12 mouse cellular contexts compared by ENCODE assay signal in genomic region chr11:43569188-43569587, GRCm38 (mm10). TPM values are rescaled to one million over a fixed set of nuclear protein-coding genes. Genes with fewer than 3 reads are reported as not detected.
DNase-seq lines count a peak whose midpoint lies in the region; ATAC-seq and TF ChIP-seq lines count a peak whose summit lies in the region.
"Had no signal": no experiment of that assay in that cellular context is flagged by ENCODE, and none has a peak within 500 bp of the region (broad histone marks: within the 10 kb centered on the region; RNA-seq: fewer than 3 reads in every experiment).

No protein-coding gene starts in this region.

- no peaks in the 10 kb centered on the region for H3K9me3 ChIP-seq in heart, postnatal 0 days (replicated peaks; ENCODE audit: control insufficient read depth, low read length)
- no peaks in the 10 kb centered on the region for H3K9me3 ChIP-seq in neural tube, embryonic 13.5 days
- H3K9me3 ChIP-seq in intestine, postnatal 0 days (ENCODE audit: control insufficient read depth), result no peaks in the 10 kb centered on the region

- H3K36me3 ChIP-seq in heart, postnatal 0 days (replicated peaks; ENCODE audit: control insufficient read depth, insufficient read depth, low read length), result peaks cover 5% of the 10 kb centered on the region
- H3K36me3 ChIP-seq in neural tube, embryonic 13.5 days, result no peaks in the 10 kb centered on the region
- H3K36me3 ChIP-seq in intestine, postnatal 0 days (ENCODE audit: control insufficient read depth, insufficient read depth), result no peaks in the 10 kb centered on the region

- H3K27ac ChIP-seq in heart, postnatal 0 days (ENCODE audit: low read depth), result peak overlapping the region; percentile 89
- H3K27ac ChIP-seq in neural tube, embryonic 13.5 days (replicated peaks), result peak overlapping the region; percentile 73
- H3K27ac ChIP-seq in intestine, postnatal 0 days (ENCODE audit: low read depth, low read length), result peak overlapping the region; percentile 71

- no peak for TF ChIP-seq CTCF in heart, postnatal 0 days (IDR thresholded peaks at IDR 0.05; ENCODE audit: low read depth)
- TF ChIP-seq CTCF in intestine, postnatal 0 days (IDR thresholded peaks at IDR 0.05; ENCODE audit: low read depth), result no peak

- H3K9ac ChIP-seq in heart, postnatal 0 days (replicated peaks; ENCODE audit: low read depth, low read length), result no peak overlapping the region
- H3K9ac ChIP-seq in neural tube, embryonic 13.5 days, result no peak overlapping the region
- H3K9ac ChIP-seq in intestine, postnatal 0 days (ENCODE audit: low read depth, low read length), result no peak overlapping the region

- H3K4me1 ChIP-seq in heart, postnatal 0 days (ENCODE audit: control insufficient read depth, insufficient read depth), result peaks cover 57% of the 10 kb centered on the region
- H3K4me1 ChIP-seq in neural tube, embryonic 13.5 days (replicated peaks), result peaks cover 53% of the 10 kb centered on the region
- no peaks in the 10 kb centered on the region for H3K4me1 ChIP-seq in intestine, postnatal 0 days (replicated peaks; ENCODE audit: control insufficient read depth, insufficient read depth, low read length)

- ATAC-seq in heart, postnatal 0 days (ENCODE audit: insufficient read depth, low read depth), result peak; percentile 22
- ATAC-seq in neural tube, embryonic 13.5 days (ENCODE audit: low read depth), result no peak
- ATAC-seq in intestine, postnatal 0 days, result no peak

- H3K27me3 ChIP-seq in heart, postnatal 0 days (ENCODE audit: control insufficient read depth, insufficient read depth, low read length), result no peaks in the 10 kb centered on the region
- no peaks in the 10 kb centered on the region for H3K27me3 ChIP-seq in neural tube, embryonic 13.5 days
- no peaks in the 10 kb centered on the region for H3K27me3 ChIP-seq in intestine, postnatal 0 days (replicated peaks; ENCODE audit: control insufficient read depth, insufficient read depth, low read length)

- H3K4me3 ChIP-seq in heart, postnatal 0 days (ENCODE audit: low read depth, low read length), result no peak overlapping the region
- H3K4me3 ChIP-seq in neural tube, embryonic 13.5 days, result no peak overlapping the region
- no peak overlapping the region for H3K4me3 ChIP-seq in intestine, postnatal 0 days (ENCODE audit: low read depth, low read length)

- DNase-seq in heart, postnatal 0 days (ENCODE audit: low spot score), result no peak
- no peak for DNase-seq in heart, postnatal 4 days
- DNase-seq in neural tube, embryonic 10.5 days (ENCODE audit: extremely low spot score, low spot score), result no peak
- no peak for DNase-seq in natural killer cell, adult 2 months (ENCODE audit: low spot score in 2 of 2)
- DNase-seq in thymus, adult 18-20 months, result no peak
- DNase-seq: thymus, postnatal 4 days had no signal

- 21% methylated on average over 5 of the region's 5 CpGs for WGBS in heart, postnatal 0 days
- WGBS in neural tube, embryonic 13.5 days, result 84% methylated on average over 5 of the region's 5 CpGs
- WGBS in intestine, postnatal 0 days, result 83% methylated on average over 5 of the region's 5 CpGs

- no peak for TF ChIP-seq EP300 in heart, postnatal 0 days (IDR thresholded peaks at IDR 0.05; ENCODE audit: low read depth)

- H3K4me2 ChIP-seq in heart, postnatal 0 days (ENCODE audit: low read depth, low read length), result no peak overlapping the region
- H3K4me2 ChIP-seq in neural tube, embryonic 13.5 days, result no peak overlapping the region
- no peak overlapping the region for H3K4me2 ChIP-seq in intestine, postnatal 0 days (replicated peaks; ENCODE audit: low read depth)

RNA-seq across cellular contexts. Expression of gene 4933415A04Rik, which starts 17.7 kb away (rescaled TPM):
- 0.08 and 1.0 TPM in 2 replicates for total RNA-seq in heart, postnatal 0 days (2014; rRNA removed; ENCODE audit: low replicate concordance)
- 4.8 and 5.5 TPM in 2 replicates for polyA plus RNA-seq in heart, postnatal 0 days (2015; fragmentation: Nextera tagmentation; extraction: Ambion mirVana)
- 1 to 10 TPM; 3.3 to 3.8 TPM for total RNA-seq in heart, postnatal 4 days (2021)
- 7.1 and 7.3 TPM in 2 replicates for polyA plus RNA-seq in neural tube, embryonic 13.5 days (2015; fragmentation: Nextera tagmentation; extraction: Ambion mirVana)
- polyA plus RNA-seq in intestine, postnatal 0 days (2015; fragmentation: Nextera tagmentation; extraction: Ambion mirVana), result 5.3 and 7.9 TPM in 2 replicates
- total RNA-seq: MEL had no signal

RNA-seq across cellular contexts. Expression of gene Fabp6, which starts 32.2 kb away (rescaled TPM):
- not detected in 2 replicates for total RNA-seq in heart, postnatal 0 days (2014; rRNA removed; ENCODE audit: low replicate concordance)
- not detected in 2 replicates for polyA plus RNA-seq in heart, postnatal 0 days (2015; fragmentation: Nextera tagmentation; extraction: Ambion mirVana)
- not detected for total RNA-seq in heart, postnatal 4 days (2021)
- not detected in 2 replicates for polyA plus RNA-seq in neural tube, embryonic 13.5 days (2015; fragmentation: Nextera tagmentation; extraction: Ambion mirVana)
- polyA plus RNA-seq in intestine, postnatal 0 days (2015; fragmentation: Nextera tagmentation; extraction: Ambion mirVana), result 88.4 and 127 TPM in 2 replicates
- total RNA-seq: adrenal gland, postnatal 25 days; left cerebral cortex, adult 8-10 months; MEL had no signal
- polyA plus RNA-seq: gonadal fat pad, adult 2 months had no signal

RNA-seq across cellular contexts. Expression of gene Ccnjl, which starts 40.6 kb away (rescaled TPM):
- total RNA-seq in heart, postnatal 0 days (2014; rRNA removed; ENCODE audit: low replicate concordance), result 8.9 and 10.8 TPM in 2 replicates
- 10.1 and 11.7 TPM in 2 replicates for polyA plus RNA-seq in heart, postnatal 0 days (2015; fragmentation: Nextera tagmentation; extraction: Ambion mirVana)
- total RNA-seq in heart, postnatal 4 days (2021), result 10 to 100 TPM; 10.4 to 12.0 TPM
- polyA plus RNA-seq in neural tube, embryonic 13.5 days (2015; fragmentation: Nextera tagmentation; extraction: Ambion mirVana), result 20.9 and 26.7 TPM in 2 replicates
- 15.8 and 19.1 TPM in 2 replicates for polyA plus RNA-seq in intestine, postnatal 0 days (2015; fragmentation: Nextera tagmentation; extraction: Ambion mirVana)
- total RNA-seq: MEL had no signal

Comparison
In these comparisons a context has a peak if more than half of its experiments do, and no peak if none do; other contexts are left out.
1. RNA of gene Fabp6, which starts 32.2 kb away (polyA plus RNA-seq): 88.4 to 127 TPM in intestine, postnatal 0 days; not detected in heart, postnatal 0 days and not detected in neural tube, embryonic 13.5 days; every median in the first group is over 10 times any median in the second.
2. Peak in every context shown above with its lines, with median percentiles within 50 percentile points of each other: H3K27ac ChIP-seq.